Mouse (Mus musculus): Measurements from ENCODE around the gene Alpl. TPM values are rescaled to one million over a fixed set of nuclear protein-coding genes. Genes with fewer than 3 reads are reported as not detected.

The Alpl gene
- polyA plus RNA-seq, 1 experiment from 2014 or later, result 15.5 TPM

DNA sequence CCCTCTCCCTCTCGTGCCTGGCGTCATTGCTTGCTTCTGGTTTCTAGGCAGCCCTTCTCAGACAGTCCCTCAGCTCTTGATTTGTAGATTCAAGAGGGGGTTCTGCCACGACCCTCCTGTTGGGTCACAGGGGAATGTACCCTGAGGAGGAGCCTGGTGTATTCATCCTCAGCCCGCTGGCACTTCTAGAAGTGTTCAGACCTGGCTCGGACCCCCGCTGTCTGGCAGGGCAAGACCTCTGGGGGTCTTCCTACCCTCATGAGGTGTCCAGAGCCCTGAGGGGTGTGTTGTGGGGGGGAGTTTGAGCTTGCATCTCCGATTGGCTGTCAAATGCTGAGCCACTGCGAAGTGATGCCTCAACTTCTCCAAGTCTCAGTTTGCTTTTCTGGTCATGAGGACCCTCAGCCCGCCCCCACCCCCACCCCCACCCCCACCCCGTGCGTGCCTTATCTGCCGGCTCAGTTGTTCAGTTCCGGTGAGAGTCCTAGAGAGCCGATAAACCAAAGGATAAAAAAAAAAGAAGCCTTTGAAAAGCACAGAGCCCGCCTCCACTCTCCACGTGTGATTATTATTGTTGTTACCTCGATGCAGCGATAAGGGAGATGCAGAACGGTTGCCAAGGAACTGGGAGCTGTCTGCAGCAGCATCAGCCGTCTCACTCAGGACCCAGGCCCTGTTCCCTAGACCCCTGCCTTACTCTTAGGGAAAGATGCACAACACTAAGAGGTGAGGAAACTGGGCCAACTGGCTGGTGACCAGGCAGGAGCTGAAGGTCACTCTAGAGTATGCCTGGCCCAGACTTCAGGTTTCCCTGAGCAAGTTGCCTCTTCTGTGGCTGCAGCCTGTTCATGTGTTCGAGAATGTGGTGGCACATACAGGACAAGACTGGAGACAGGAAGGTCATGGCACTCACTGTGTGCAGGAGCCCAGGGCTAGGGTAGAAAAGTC, 96.6 kb downstream of the Alpl start:
- Histone ChIP-seq H3K9me3 (replicated peaks; ENCODE audit: control insufficient read depth, low read length) (no peaks in the 10 kb centered on the region), H3K4me2 (ENCODE audit: low read depth, low read length) (no peak overlapping the region), H3K9ac (ENCODE audit: low read depth, low read length) (no peak overlapping the region), H3K36me3 (ENCODE audit: control insufficient read depth, insufficient read depth) (no peaks in the 10 kb centered on the region), H3K4me3 (ENCODE audit: low read depth, low read length) (no peak overlapping the region), H3K27me3 (ENCODE audit: control insufficient read depth, insufficient read depth, low read depth, low read length) (no peaks in the 10 kb centered on the region), H3K4me1 (ENCODE audit: control insufficient read depth, low read depth, low read length) (peaks cover 2% of the 10 kb centered on the region), H3K27ac (ENCODE audit: low read length) (no peak overlapping the region)
- no peak for ATAC-seq (ENCODE audit: low read depth)
- 33% methylated on average over 21 of the region's 21 CpGs for WGBS (ENCODE audit: insufficient replicate concordance)

DNA sequence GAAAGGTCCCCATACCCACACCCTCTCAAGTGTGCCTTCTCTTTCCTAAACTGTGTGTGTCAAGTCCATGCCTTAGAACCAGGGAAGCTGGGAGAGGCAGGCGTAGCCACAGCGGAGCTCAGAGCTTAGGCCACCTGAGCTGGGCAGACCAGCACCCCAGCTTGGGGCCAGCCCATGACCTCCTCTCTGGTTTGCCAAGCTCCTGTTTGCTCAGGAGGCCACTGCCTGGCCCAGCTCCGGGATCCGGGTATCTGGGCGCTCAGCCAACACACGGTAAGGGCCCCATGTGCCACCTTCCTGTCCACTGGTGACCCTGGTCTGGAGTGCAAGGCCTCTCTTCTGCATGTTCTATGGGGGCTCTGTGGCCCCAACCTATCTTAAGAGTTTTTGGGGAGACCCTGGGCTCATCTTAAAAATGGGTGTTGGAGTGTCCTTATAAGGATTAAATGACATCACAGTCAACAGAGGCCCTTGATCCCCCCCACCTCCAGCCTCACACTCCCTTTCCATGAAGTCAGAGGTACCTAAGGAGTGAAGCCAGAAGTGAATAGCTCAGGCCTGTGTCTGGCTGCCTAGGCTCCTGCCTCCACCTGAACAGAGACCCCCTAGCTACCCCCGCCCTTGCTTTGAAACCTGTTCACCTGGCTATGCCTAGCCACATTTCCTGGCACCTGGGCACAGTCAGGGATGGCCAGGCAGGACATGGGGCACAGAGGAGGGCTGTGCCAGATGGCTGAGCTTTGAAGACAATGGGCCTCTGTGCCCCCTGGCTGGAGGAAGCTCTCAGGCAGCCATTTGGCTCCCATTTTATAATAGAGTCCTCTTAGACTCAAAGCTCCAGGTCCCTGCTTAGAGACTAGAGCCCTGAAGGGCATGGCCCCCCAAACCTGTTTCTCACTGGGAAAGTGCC, 97.9 kb downstream of the Alpl start:
- H3K27ac ChIP-seq (ENCODE audit: low read length), result no peak overlapping the region

DNA sequence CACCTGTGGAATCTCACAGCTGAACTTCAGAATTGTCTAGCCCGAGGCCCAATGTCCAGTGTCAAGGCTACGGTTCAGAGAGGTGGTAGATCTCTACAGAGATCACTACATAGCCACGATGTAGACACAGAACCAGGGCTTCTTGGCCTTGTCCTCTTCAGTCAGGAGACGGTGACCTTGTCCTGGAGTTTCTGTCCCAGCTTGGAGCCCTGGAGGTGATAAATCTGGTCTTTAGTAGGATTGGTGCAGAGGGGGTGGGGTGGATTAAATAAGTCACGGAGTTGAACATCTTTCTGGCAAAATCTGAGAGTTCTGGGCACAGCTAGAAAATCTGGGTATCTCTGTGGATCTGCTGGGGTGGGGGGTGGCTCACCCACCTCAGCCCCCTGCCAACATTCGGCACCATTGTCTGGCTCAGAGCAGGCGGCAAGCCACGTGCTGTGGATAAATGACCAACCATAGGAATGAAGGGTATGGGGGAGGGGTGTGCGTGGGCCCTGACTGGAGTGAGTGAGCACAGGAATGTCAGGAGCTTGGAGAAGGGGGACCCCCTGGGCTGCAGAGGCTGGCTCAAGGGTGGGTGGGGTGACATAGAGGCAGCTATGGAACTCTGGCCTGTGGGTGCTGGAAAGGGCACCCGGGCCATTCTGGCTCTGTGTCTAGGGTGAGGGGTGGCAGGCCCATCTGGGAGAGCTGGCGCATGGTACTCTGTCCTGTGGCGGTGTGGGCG, 98.9 kb downstream of the Alpl start:
- Histone ChIP-seq H3K4me1 (ENCODE audit: control insufficient read depth, low read depth, low read length) (peaks cover 2% of the 10 kb centered on the region), H3K9me3 (replicated peaks; ENCODE audit: control insufficient read depth, low read length) (no peaks in the 10 kb centered on the region), H3K27ac (ENCODE audit: low read length) (no peak overlapping the region), H3K36me3 (ENCODE audit: control insufficient read depth, insufficient read depth) (no peaks in the 10 kb centered on the region), H3K27me3 (ENCODE audit: control insufficient read depth, insufficient read depth, low read depth, low read length) (no peaks in the 10 kb centered on the region), H3K4me3 (ENCODE audit: low read depth, low read length) (no peak overlapping the region), H3K4me2 (ENCODE audit: low read depth, low read length) (no peak overlapping the region), H3K9ac (ENCODE audit: low read depth, low read length) (no peak overlapping the region)
- peak; percentile 24; the same call in 1 of the 2 replicates for ATAC-seq (ENCODE audit: low read depth)
- 66% methylated on average over 13 of the region's 13 CpGs for WGBS (ENCODE audit: insufficient replicate concordance)

More for the DNA sequence above, 97.9 kb downstream of the Alpl start:
- H3K4me2 ChIP-seq (ENCODE audit: low read depth, low read length), result no peak overlapping the region
- no peak overlapping the region for H3K4me3 ChIP-seq (ENCODE audit: low read depth, low read length)
- peaks cover 2% of the 10 kb centered on the region for H3K4me1 ChIP-seq (ENCODE audit: control insufficient read depth, low read depth, low read length)
- H3K9me3 ChIP-seq (replicated peaks; ENCODE audit: control insufficient read depth, low read length), result no peaks in the 10 kb centered on the region
- WGBS (ENCODE audit: insufficient replicate concordance), result 66% methylated on average over 7 of the region's 7 CpGs
- H3K9ac ChIP-seq (ENCODE audit: low read depth, low read length), result no peak overlapping the region
- ATAC-seq (ENCODE audit: low read depth), result peak; percentile 71
- H3K27me3 ChIP-seq (ENCODE audit: control insufficient read depth, insufficient read depth, low read depth, low read length), result no peaks in the 10 kb centered on the region
- no peaks in the 10 kb centered on the region for H3K36me3 ChIP-seq (ENCODE audit: control insufficient read depth, insufficient read depth)

DNA sequence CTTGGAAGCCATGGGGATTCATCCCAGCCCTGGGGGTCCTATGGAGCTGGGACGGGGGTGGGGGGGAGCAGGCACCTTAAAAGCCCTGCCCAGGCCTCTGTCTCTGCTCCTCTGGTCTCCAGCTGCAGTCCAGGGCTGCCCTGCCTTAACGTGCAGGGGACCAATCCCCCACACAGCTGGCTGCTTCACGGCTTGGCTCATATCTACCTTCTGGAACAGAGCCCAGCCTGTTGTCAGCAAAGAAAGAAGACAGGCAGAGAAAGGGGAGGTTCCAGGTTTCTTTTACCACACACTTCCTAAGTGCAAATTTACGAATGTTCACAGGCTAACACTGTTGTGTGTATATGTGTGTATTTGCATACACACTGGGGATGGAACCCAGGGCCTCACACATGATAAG, 100.3 kb downstream of the Alpl start:
- H3K27me3 ChIP-seq (ENCODE audit: control insufficient read depth, insufficient read depth, low read depth, low read length), result no peaks in the 10 kb centered on the region

DNA sequence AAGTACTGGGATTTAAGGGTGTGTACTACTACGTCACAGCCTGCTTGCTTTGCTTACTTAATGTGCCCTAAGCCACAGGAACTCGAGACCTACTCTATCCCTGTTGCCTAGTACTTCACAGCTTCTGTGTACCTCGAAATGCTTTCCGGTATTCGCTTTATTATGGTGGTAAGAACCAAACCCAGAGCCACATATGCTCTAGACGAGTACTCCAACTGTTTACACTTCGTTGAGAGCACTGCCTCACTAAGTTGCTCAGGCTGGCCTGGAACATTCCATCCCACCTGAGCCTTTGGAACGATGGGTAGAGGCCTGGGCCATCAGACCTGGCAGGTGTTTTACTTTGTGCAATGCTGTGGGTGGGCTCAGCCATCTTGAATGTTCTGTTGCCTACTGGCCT, 100.9 kb downstream of the Alpl start:
- no peak for ATAC-seq (ENCODE audit: low read depth)
- Histone ChIP-seq H3K4me1 (ENCODE audit: control insufficient read depth, low read depth, low read length) (no peaks in the 10 kb centered on the region; the same call in none of the 2 replicates), H3K36me3 (ENCODE audit: control insufficient read depth, insufficient read depth) (no peaks in the 10 kb centered on the region), H3K27ac (ENCODE audit: low read length) (no peak overlapping the region), H3K9ac (ENCODE audit: low read depth, low read length) (no peak overlapping the region), H3K27me3 (ENCODE audit: control insufficient read depth, insufficient read depth, low read depth, low read length) (no peaks in the 10 kb centered on the region), H3K4me2 (ENCODE audit: low read depth, low read length) (no peak overlapping the region), H3K4me3 (ENCODE audit: low read depth, low read length) (no peak overlapping the region), H3K9me3 (replicated peaks; ENCODE audit: control insufficient read depth, low read length) (no peaks in the 10 kb centered on the region)
- 51% methylated on average over 8 of the region's 8 CpGs for WGBS (ENCODE audit: insufficient replicate concordance)

More for the DNA sequence above, 100.3 kb downstream of the Alpl start:
- no peak for ATAC-seq (ENCODE audit: low read depth)
- H3K4me1 ChIP-seq (ENCODE audit: control insufficient read depth, low read depth, low read length), result no peaks in the 10 kb centered on the region; the same call in none of the 2 replicates
- H3K9ac ChIP-seq (ENCODE audit: low read depth, low read length), result no peak overlapping the region
- no peak overlapping the region for H3K27ac ChIP-seq (ENCODE audit: low read length)
- no peaks in the 10 kb centered on the region for H3K36me3 ChIP-seq (ENCODE audit: control insufficient read depth, insufficient read depth)
- no peak overlapping the region for H3K4me2 ChIP-seq (ENCODE audit: low read depth, low read length)
- H3K4me3 ChIP-seq (ENCODE audit: low read depth, low read length), result no peak overlapping the region
- WGBS (ENCODE audit: insufficient replicate concordance), result 24% methylated on average over 4 of the region's 4 CpGs
- H3K9me3 ChIP-seq (replicated peaks; ENCODE audit: control insufficient read depth, low read length), result no peaks in the 10 kb centered on the region

DNA sequence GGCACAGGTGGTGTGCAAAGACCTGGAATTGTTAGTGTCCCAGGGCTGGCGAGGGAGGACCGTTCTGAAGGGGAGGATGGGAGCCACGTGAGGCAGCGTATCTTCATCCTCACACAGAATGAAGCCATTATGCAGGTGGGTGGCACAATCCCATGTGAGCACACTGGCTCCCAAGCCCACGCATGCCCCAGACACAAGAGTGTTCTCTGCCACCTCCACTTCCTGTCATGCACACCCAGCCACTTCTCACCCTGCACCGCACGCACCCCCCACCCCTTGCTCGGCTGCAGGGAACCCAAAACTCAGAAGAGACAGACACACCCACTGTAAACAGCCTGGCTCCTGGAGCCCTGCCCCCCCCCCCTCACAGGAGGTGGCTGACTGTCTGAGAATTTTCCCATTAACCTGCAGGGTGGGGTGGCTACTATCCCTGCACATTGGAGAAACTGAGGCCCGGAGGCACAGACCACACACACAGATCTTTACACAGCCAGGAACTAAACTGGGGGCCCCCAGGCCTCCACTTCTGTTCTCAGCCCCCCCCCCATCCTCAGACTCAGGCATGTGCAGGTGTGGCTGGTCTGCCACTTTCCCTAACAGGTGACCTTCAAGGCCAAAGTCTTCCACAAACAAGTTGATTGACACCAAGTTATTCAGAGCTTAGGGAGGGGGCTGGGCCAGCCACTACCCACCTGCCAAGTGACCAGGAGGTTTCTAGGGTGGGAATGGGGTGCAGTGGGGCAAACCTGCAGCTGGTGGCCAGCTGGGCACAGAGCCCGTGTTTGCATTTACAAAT, 103.9 kb downstream of the Alpl start:
- H3K9me3 ChIP-seq (replicated peaks; ENCODE audit: control insufficient read depth, low read length), result no peaks in the 10 kb centered on the region
- H3K27ac ChIP-seq (ENCODE audit: low read length), result no peak overlapping the region
- no peaks in the 10 kb centered on the region; the same call in 1 of the 2 replicates for H3K4me1 ChIP-seq (ENCODE audit: control insufficient read depth, low read depth, low read length)
- H3K9ac ChIP-seq (ENCODE audit: low read depth, low read length), result no peak overlapping the region
- ATAC-seq (ENCODE audit: low read depth), result no peak
- no peaks in the 10 kb centered on the region for H3K36me3 ChIP-seq (ENCODE audit: control insufficient read depth, insufficient read depth)
- no peaks in the 10 kb centered on the region for H3K27me3 ChIP-seq (ENCODE audit: control insufficient read depth, insufficient read depth, low read depth, low read length)
- H3K4me3 ChIP-seq (ENCODE audit: low read depth, low read length), result no peak overlapping the region
- WGBS (ENCODE audit: insufficient replicate concordance), result 56% methylated on average over 10 of the region's 10 CpGs
- no peak overlapping the region for H3K4me2 ChIP-seq (ENCODE audit: low read depth, low read length)

Data from liver, embryonic 16.5 days (tissue).